Mouse (Mus musculus) hindbrain, embryonic 13.5 days (tissue): ENCODE results near the gene Ap2a1. TPM values are rescaled to one million over a fixed set of nuclear protein-coding genes. Genes with fewer than 3 reads are reported as not detected.
A peak's percentile ranks its signal among the peaks of the same experiment; 100 is the strongest.

Source experiments
- ATAC-seq: fragments of 200-750 bp; cut with Nextera tagmentation; 2 replicates; pipeline ENCODE4 v1.8.0; 2017; ENCODE audit warnings: moderate TSS enrichment; ENCODE audit not compliant: low FRiP score
- H3K27ac ChIP-seq: fragments of 300-500 bp; sonication (generic); 2 replicates; pipeline ENCODE4 v1.5.1; 2015; ENCODE audit warnings: inconsistent platforms, mild to moderate bottlenecking, moderate library complexity
- H3K27me3 ChIP-seq: fragments of 300-500 bp; sonication (generic); 2 replicates; pipeline ENCODE4 v1.6.1; 2015; ENCODE audit warnings: mild to moderate bottlenecking, inconsistent platforms
- H3K36me3 ChIP-seq: fragments of 300-500 bp; sonication (generic); 2 replicates; pipeline ENCODE4 v1.6.1; 2015; ENCODE audit warnings: mild to moderate bottlenecking, inconsistent platforms
- H3K4me1 ChIP-seq: fragments of 300-500 bp; sonication (generic); replicated peaks from 2 replicates; pipeline ENCODE4 v1.6.1; 2015; ENCODE audit warnings: inconsistent platforms
- H3K4me2 ChIP-seq: fragments of 300-500 bp; sonication (generic); 2 replicates; pipeline ENCODE4 v1.6.1; 2015; ENCODE audit warnings: inconsistent platforms, mild to moderate bottlenecking, moderate library complexity
- H3K4me3 ChIP-seq: fragments of 300-500 bp; sonication (generic); 2 replicates; pipeline ENCODE4 v1.5.1; 2015; ENCODE audit warnings: mild to moderate bottlenecking, inconsistent platforms
- H3K9ac ChIP-seq: fragments of 300-500 bp; sonication (generic); 2 replicates; pipeline ENCODE4 v1.6.1; 2015; ENCODE audit warnings: mild to moderate bottlenecking, inconsistent platforms
- H3K9me3 ChIP-seq: fragments of 300-500 bp; sonication (generic); 2 replicates; pipeline ENCODE4 v1.6.1; 2016; ENCODE audit warnings: inconsistent platforms
- WGBS: fragments of 180-500 bp; shearing (Covaris S2); methylation state at CpG from one replicate; pipeline ENCODE4 v1.1.7; 2015; 5-methylcytosine and 5-hydroxymethylcytosine counted together
- polyA plus RNA-seq: library from polyadenylated mRNA; unstranded; fragments of >200 nt; fragmentation: Nextera tagmentation; extraction: Ambion mirVana; gene quantifications from 2 replicates; pipeline ENCODE4 v1.2.1, GENCODE M21; 2015

The Ap2a1 gene
- polyA plus RNA-seq, 1 experiment from 2014 or later = 105 TPM

GRCm38 (mm10) chr7:44942904-44943303, 13.6 kb upstream of the Ap2a1 start, which contains the start of gene Tsks:
Gene Tsks, plus strand, starts transcription at chr7:44943204.
- H3K27ac ChIP-seq = no peak within 1 kb of the TSS
- H3K4me3 ChIP-seq = no peak within 1 kb of the TSS
- no peaks in the 10 kb centered on the region for H3K36me3 ChIP-seq
- no peak for ATAC-seq
- peaks cover under 1% of the 10 kb centered on the region; the same call in 1 of the 2 replicates for H3K27me3 ChIP-seq
- H3K9me3 ChIP-seq = no peaks in the 10 kb centered on the region
- no peaks in the 10 kb centered on the region for H3K4me1 ChIP-seq
- 75% methylated on average over 7 of the region's 7 CpGs for WGBS
- no peak within 1 kb of the TSS for H3K9ac ChIP-seq
- H3K4me2 ChIP-seq = no peak within 1 kb of the TSS

- Histone ChIP-seq H3K9ac (no peak overlapping the region), H3K27ac (no peak overlapping the region), H3K27me3 (no peaks in the 10 kb centered on the region), H3K36me3 (no peaks in the 10 kb centered on the region), H3K4me2 (no peak overlapping the region), H3K9me3 (peaks cover 7% of the 10 kb centered on the region; the same call in 1 of the 2 replicates), H3K4me3 (no peak overlapping the region), H3K4me1 (no peaks in the 10 kb centered on the region)
- ATAC-seq = no peak
- 91% methylated on average over 4 of the region's 4 CpGs for WGBS
These were observed 9.4 kb upstream of the Ap2a1 start for GRCm38 (mm10) chr7:44938680-44939079.

DNA sequence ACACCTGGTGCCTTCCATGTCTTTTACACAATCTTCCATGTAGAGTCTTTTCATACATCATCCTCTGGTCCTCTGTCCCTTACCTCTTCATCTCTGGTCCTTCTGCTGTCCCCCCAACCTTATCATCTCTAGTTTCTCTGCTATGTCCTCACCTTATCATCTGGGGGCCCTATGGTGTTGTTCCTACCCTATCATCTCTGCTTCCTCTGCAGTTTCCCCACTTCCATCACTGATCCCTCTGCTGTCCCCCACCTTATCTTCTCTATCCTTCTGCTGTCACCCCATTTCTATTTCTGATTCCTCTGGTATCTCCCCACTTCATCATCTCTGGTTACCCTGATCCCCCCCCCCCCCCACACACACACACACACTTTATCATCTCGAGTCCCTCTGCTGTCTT, 726 bp downstream of the Ap2a1 start:
- WGBS = 0% methylated on average over 1 of the region's 1 CpGs
- H3K27me3 ChIP-seq = no peaks in the 10 kb centered on the region
- H3K4me1 ChIP-seq = peaks cover 29% of the 10 kb centered on the region
- peaks cover 28% of the 10 kb centered on the region for H3K36me3 ChIP-seq
- H3K9ac ChIP-seq = peak overlapping the region; percentile 96
- peak overlapping the region; percentile 86 for H3K4me2 ChIP-seq
- no peak for ATAC-seq
- H3K9me3 ChIP-seq = no peaks in the 10 kb centered on the region
- H3K27ac ChIP-seq = peak overlapping the region; percentile 88
- peak overlapping the region; percentile 84 for H3K4me3 ChIP-seq

- WGBS = 76% methylated on average over 3 of the region's 3 CpGs
- H3K4me3 ChIP-seq = no peak overlapping the region
- no peaks in the 10 kb centered on the region for H3K9me3 ChIP-seq
- H3K4me2 ChIP-seq = no peak overlapping the region
- peaks cover 26% of the 10 kb centered on the region for H3K4me1 ChIP-seq
- H3K36me3 ChIP-seq = peaks cover 49% of the 10 kb centered on the region
- no peak for ATAC-seq
- no peak overlapping the region for H3K9ac ChIP-seq
- no peaks in the 10 kb centered on the region for H3K27me3 ChIP-seq
- no peak overlapping the region for H3K27ac ChIP-seq
These were observed 3.8 kb downstream of the Ap2a1 start for GRCm38 (mm10) chr7:44925468-44925867.

GRCm38 (mm10) chr7:44922530-44922929, 6.8 kb downstream of the Ap2a1 start:
- H3K4me2 ChIP-seq = no peak overlapping the region
- H3K9me3 ChIP-seq = no peaks in the 10 kb centered on the region
- H3K27me3 ChIP-seq = no peaks in the 10 kb centered on the region
- H3K27ac ChIP-seq = no peak overlapping the region
- peaks cover 53% of the 10 kb centered on the region for H3K36me3 ChIP-seq
- no peak for ATAC-seq
- peaks cover 11% of the 10 kb centered on the region for H3K4me1 ChIP-seq
- no peak overlapping the region for H3K4me3 ChIP-seq
- no peak overlapping the region for H3K9ac ChIP-seq

DNA sequence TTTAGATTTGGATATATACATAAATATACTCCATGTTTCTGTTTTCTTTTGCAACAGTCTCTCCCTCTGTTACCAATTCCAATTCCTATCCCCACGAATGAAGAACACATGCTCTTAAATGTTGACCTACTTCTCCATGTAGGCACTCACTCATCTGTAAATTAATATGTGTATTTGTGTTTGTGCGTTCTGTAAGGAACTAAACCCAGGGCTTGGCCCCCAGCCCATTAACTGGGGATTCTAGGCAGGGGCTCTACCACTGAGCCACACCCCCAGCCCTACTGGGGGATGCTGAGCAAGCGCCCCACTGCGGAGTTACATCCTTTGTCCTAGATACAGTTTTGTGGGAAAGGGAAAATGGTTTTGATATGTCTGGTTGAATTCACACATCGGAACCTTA, 10.2 kb downstream of the Ap2a1 start:
- Histone ChIP-seq H3K4me1 (0 out of 2 replicates have a peak, but pooled peaks cover 4% of the 10 kb centered on the region), H3K36me3 (peaks cover 50% of the 10 kb centered on the region), H3K27me3 (no peaks in the 10 kb centered on the region), H3K9me3 (no peaks in the 10 kb centered on the region), H3K9ac (peak overlapping the region; percentile 46; the same call in 1 of the 2 replicates), H3K27ac (no peak overlapping the region), H3K4me3 (no peak overlapping the region), H3K4me2 (no peak overlapping the region)
- WGBS = 92% methylated on average over 5 of the region's 5 CpGs
- ATAC-seq = no peak

DNA sequence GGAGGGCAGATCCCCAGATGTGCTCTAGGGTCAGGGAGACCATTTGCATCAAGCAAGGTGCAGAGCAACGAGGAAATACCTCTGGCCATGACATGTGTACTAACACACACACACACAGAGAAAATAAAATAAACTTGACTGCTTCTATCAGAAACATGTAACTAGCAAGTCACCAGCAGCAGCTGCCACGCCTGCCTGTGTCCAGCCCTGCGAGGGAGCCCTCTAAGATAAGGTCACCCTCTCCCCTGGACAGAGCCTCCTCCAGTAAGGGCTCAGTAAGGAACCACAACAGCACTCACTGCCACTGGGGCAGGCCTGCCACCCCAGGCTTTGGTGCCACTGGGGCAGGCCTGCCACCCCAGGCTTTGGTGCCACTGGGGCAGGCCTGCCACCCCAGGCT, 11.1 kb downstream of the Ap2a1 start:
- no peak for ATAC-seq
- WGBS = 91% methylated on average over 3 of the region's 3 CpGs
- peaks cover 51% of the 10 kb centered on the region for H3K36me3 ChIP-seq
- no peak overlapping the region for H3K4me2 ChIP-seq
- H3K27me3 ChIP-seq = no peaks in the 10 kb centered on the region
- H3K9ac ChIP-seq = no peak overlapping the region; the same call in 1 of the 2 replicates
- no peaks in the 10 kb centered on the region for H3K9me3 ChIP-seq
- no peak overlapping the region for H3K4me3 ChIP-seq
- no peak overlapping the region for H3K27ac ChIP-seq
- H3K4me1 ChIP-seq = 0 out of 2 replicates have a peak, but pooled peaks cover 4% of the 10 kb centered on the region

- peaks cover 51% of the 10 kb centered on the region for H3K36me3 ChIP-seq
- peak; percentile 49; the same call in 1 of the 2 replicates for ATAC-seq
- H3K4me3 ChIP-seq = no peak overlapping the region
These were observed 12.4 kb downstream of the Ap2a1 start for GRCm38 (mm10) chr7:44916881-44917280.

DNA sequence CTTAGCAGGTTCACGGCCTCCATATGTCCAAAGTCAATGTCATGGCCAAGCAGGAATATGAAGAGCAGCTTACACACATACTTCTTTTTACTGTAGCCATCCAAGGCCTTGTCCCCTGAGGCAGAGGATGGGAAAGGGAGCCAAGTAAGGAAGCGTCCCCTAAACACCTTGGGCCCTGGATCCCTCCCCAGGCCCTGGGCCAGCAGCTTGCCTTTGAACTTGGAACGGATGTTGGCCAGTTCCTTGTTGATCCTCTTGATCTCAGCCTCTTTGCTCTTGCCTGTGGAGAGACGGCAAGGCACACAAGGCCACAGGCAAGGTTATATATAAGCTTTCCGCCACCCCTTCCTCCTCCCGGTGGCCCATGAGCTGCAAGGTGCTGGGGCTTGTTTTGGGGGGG, 13.1 kb downstream of the Ap2a1 start:
- no peak overlapping the region for H3K4me2 ChIP-seq
- no peaks in the 10 kb centered on the region for H3K9me3 ChIP-seq
- WGBS = 90% methylated on average over 6 of the region's 6 CpGs
- H3K36me3 ChIP-seq = peaks cover 54% of the 10 kb centered on the region
- no peak overlapping the region for H3K27ac ChIP-seq
- 0 out of 2 replicates have a peak, but pooled peaks cover 4% of the 10 kb centered on the region for H3K4me1 ChIP-seq
- H3K4me3 ChIP-seq = no peak overlapping the region
- H3K9ac ChIP-seq = no peak overlapping the region
- ATAC-seq = no peak
- H3K27me3 ChIP-seq = no peaks in the 10 kb centered on the region

More at GRCm38 (mm10) chr7:44916881-44917280, 12.4 kb downstream of the Ap2a1 start:
- H3K27ac ChIP-seq = no peak overlapping the region
- no peaks in the 10 kb centered on the region for H3K9me3 ChIP-seq
- H3K9ac ChIP-seq = no peak overlapping the region
- WGBS = 96% methylated on average over 4 of the region's 4 CpGs
- no peak overlapping the region for H3K4me2 ChIP-seq
- no peaks in the 10 kb centered on the region for H3K27me3 ChIP-seq
- 0 out of 2 replicates have a peak, but pooled peaks cover 4% of the 10 kb centered on the region for H3K4me1 ChIP-seq

GRCm38 (mm10) chr7:44915314-44915713, 14.0 kb downstream of the Ap2a1 start:
- Histone ChIP-seq H3K27ac (no peak overlapping the region), H3K4me1 (0 out of 2 replicates have a peak, but pooled peaks cover 4% of the 10 kb centered on the region), H3K9ac (no peak overlapping the region), H3K9me3 (no peaks in the 10 kb centered on the region), H3K27me3 (no peaks in the 10 kb centered on the region), H3K4me2 (no peak overlapping the region), H3K36me3 (peaks cover 63% of the 10 kb centered on the region), H3K4me3 (no peak overlapping the region)
- no peak for ATAC-seq
- 90% methylated on average over 9 of the region's 9 CpGs for WGBS

DNA sequence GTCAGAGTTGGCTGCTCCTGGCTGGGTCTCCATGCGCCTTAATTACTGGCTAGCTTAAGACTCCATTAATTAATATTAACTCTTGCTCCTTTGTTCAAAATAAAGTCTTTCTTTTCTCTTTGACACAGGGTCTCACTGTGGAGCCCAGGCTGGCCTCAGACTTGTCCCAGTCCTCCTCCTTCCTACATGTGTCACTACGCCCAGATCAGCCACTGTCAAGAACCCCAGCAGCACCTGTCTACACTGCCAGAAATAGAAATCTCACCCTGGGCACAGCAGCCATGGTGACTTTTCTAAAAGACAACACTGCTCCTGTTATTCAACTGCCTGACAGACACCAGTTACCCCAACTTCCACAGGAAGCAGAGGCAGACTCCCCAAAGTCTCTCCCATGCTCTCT, 14.9 kb downstream of the Ap2a1 start:
- 94% methylated on average over 2 of the region's 2 CpGs for WGBS
- peaks cover 72% of the 10 kb centered on the region for H3K36me3 ChIP-seq
- H3K4me2 ChIP-seq = no peak overlapping the region
- 0 out of 2 replicates have a peak, but pooled peaks cover 4% of the 10 kb centered on the region for H3K4me1 ChIP-seq
- H3K9ac ChIP-seq = no peak overlapping the region
- ATAC-seq = no peak
- no peak overlapping the region for H3K27ac ChIP-seq
- H3K9me3 ChIP-seq = no peaks in the 10 kb centered on the region
- H3K27me3 ChIP-seq = no peaks in the 10 kb centered on the region
- H3K4me3 ChIP-seq = no peak overlapping the region

GRCm38 (mm10) chr7:44908706-44909476, 20.4 kb downstream of the Ap2a1 start:
- Histone ChIP-seq H3K27me3 (no peaks in the 10 kb centered on the region), H3K4me3 (no peak overlapping the region), H3K4me1 (no peaks in the 10 kb centered on the region), H3K9me3 (no peaks in the 10 kb centered on the region), H3K9ac (no peak overlapping the region), H3K36me3 (peaks cover 100% of the 10 kb centered on the region), H3K4me2 (no peak overlapping the region), H3K27ac (no peak overlapping the region)
- no peak for ATAC-seq
- WGBS = 93% methylated on average over 15 of the region's 15 CpGs

- Histone ChIP-seq H3K27me3 (no peaks in the 10 kb centered on the region), H3K9me3 (no peaks in the 10 kb centered on the region), H3K4me1 (peaks cover 11% of the 10 kb centered on the region), H3K36me3 (peaks cover 99% of the 10 kb centered on the region), H3K4me3 (no peak overlapping the region), H3K4me2 (no peak overlapping the region), H3K27ac (no peak overlapping the region), H3K9ac (no peak overlapping the region)
- 93% methylated on average over 20 of the region's 20 CpGs for WGBS
- no peak for ATAC-seq
These were observed 23.9 kb downstream of the Ap2a1 start for GRCm38 (mm10) chr7:44905430-44905829.
